Mouse (Mus musculus): ENCODE data around the gene Nup210. TPM values are rescaled to one million over a fixed set of nuclear protein-coding genes. Genes with fewer than 3 reads are reported as not detected.

Gene Nup210
- polyA plus RNA-seq, 1 experiment from 2014 or later, result 2.8 TPM

DNA sequence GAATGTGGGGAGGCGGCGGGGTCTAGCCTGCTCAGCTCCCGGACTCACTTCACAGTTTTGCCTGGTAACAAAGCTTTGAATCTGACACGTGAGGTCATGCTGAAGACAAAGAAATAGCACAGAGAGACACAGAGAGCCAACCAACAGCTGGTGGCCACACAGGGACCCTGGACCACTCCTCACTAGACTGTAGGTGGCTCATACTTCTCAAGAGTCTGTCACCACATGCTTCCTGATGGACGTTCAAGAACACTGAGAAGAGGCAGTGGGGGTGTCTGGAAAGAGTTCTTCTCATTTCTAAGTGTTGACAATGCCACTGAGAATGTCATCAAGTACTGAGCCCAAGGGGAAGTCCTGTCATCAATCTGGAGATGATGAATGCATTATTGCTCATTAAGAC, 70.4 kb downstream of the Nup210 start:
- Histone ChIP-seq H3K9me3 (ENCODE audit: control insufficient read depth) (no peaks in the 10 kb centered on the region), H3K4me2 (replicated peaks; ENCODE audit: low read depth) (no peak overlapping the region), H3K4me1 (replicated peaks; ENCODE audit: control insufficient read depth, insufficient read depth, low read length) (no peaks in the 10 kb centered on the region), H3K27me3 (replicated peaks; ENCODE audit: control insufficient read depth, insufficient read depth, low read length) (no peaks in the 10 kb centered on the region), H3K27ac (ENCODE audit: low read depth, low read length) (no peak overlapping the region), H3K36me3 (ENCODE audit: control insufficient read depth, insufficient read depth) (peaks cover under 1% of the 10 kb centered on the region; the same call in 1 of the 2 replicates), H3K9ac (ENCODE audit: low read depth, low read length) (no peak overlapping the region), H3K4me3 (ENCODE audit: low read depth, low read length) (no peak overlapping the region)
- 88% methylated on average over 5 of the region's 5 CpGs for WGBS
- no peak for ATAC-seq
- no peak for TF ChIP-seq CTCF (IDR thresholded peaks at IDR 0.05; ENCODE audit: low read depth)

DNA sequence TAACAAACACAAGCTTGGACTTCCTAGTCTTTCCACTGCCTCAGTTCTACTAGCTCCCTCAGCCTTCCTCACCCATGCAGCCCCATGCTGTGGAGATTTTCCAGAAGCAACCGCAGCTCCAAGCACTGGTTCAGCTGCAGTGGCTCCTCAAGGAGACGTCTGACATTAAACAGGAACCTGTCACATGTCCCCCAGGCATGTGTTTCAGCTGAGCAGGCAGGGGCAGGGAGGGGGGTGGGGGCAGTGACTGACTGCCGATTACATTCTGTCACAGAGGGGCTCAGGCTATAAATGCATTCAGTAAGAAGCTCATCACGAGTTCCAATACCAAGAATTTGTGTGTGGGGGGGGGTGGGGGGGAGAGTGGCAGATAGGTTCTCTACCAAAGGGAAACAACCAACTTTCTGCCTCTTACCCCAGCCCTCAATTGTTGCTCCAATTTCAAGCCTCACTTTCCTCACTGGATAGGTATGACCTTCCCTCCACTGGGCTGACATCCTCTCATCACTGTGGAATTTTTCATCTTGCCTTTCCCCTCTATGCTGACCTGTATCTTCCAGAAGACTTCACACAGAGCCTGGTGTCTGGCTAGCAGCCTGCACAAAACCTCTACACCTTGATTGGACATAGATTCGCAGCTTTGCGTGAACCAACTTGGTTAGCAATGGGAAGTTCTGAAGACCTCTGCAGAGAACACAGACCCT, 71.8 kb downstream of the Nup210 start:
- H3K4me1 ChIP-seq (replicated peaks; ENCODE audit: control insufficient read depth, insufficient read depth, low read length), result no peaks in the 10 kb centered on the region
- 57% methylated on average over 6 of the region's 6 CpGs for WGBS
- no peak overlapping the region for H3K4me2 ChIP-seq (replicated peaks; ENCODE audit: low read depth)
- TF ChIP-seq CTCF (IDR thresholded peaks at IDR 0.05; ENCODE audit: low read depth), result no peak
- ATAC-seq, result no peak
- H3K4me3 ChIP-seq (ENCODE audit: low read depth, low read length), result no peak overlapping the region
- no peaks in the 10 kb centered on the region for H3K27me3 ChIP-seq (replicated peaks; ENCODE audit: control insufficient read depth, insufficient read depth, low read length)
- peaks cover 4% of the 10 kb centered on the region; the same call in 1 of the 2 replicates for H3K36me3 ChIP-seq (ENCODE audit: control insufficient read depth, insufficient read depth)
- H3K27ac ChIP-seq (ENCODE audit: low read depth, low read length), result no peak overlapping the region
- no peak overlapping the region for H3K9ac ChIP-seq (ENCODE audit: low read depth, low read length)
- no peaks in the 10 kb centered on the region for H3K9me3 ChIP-seq (ENCODE audit: control insufficient read depth)

DNA sequence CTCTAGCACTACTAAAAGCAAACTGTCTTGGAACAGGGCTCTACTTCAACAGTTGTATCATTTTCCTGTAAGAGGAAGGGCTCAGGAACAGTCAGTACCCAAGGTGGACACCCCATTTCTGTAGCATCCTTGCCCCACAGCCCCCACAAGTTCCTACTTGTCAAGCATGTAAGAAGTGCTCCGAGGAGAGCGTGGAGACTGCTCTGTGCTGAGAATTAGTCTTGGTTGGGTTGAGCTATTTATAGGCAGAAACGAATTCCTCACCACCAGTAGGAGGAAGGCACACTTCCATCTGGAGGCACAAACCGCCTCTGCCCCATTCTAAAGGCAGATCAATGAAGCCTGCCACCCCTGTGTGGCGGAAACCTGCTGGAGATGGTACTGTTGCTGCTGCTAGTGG, 75.3 kb downstream of the Nup210 start:
- no peak overlapping the region for H3K27ac ChIP-seq (ENCODE audit: low read depth, low read length)
- no peak overlapping the region for H3K4me3 ChIP-seq (ENCODE audit: low read depth, low read length)
- H3K4me2 ChIP-seq (replicated peaks; ENCODE audit: low read depth), result no peak overlapping the region
- H3K9me3 ChIP-seq (ENCODE audit: control insufficient read depth), result no peaks in the 10 kb centered on the region
- TF ChIP-seq CTCF (IDR thresholded peaks at IDR 0.05; ENCODE audit: low read depth), result no peak
- ATAC-seq, result no peak
- no peaks in the 10 kb centered on the region for H3K4me1 ChIP-seq (replicated peaks; ENCODE audit: control insufficient read depth, insufficient read depth, low read length)
- no peaks in the 10 kb centered on the region for H3K27me3 ChIP-seq (replicated peaks; ENCODE audit: control insufficient read depth, insufficient read depth, low read length)
- peaks cover 4% of the 10 kb centered on the region; the same call in 1 of the 2 replicates for H3K36me3 ChIP-seq (ENCODE audit: control insufficient read depth, insufficient read depth)
- 81% methylated on average over 5 of the region's 5 CpGs for WGBS
- H3K9ac ChIP-seq (ENCODE audit: low read depth, low read length), result no peak overlapping the region

DNA sequence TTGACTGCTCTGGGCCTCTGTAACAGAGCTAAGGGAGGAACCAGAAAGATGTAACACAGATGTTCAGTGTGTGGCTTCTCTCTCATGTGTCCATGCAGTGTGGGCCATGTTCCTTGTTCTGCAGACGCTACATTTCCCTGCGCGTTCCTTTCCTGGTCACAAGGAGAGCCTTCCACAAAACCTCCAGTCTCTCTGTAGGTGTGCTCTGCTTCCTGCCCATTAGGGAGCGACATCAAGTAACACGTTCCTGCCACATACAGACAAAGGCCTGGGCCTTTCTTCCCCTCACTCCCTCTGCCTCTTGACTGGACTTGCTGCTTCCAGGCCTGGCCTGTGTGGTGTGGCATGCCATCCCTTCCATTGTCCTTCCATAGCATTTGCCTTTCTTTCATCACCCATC, 88.4 kb downstream of the Nup210 start:
- 88% methylated on average over 5 of the region's 5 CpGs for WGBS
- H3K27ac ChIP-seq (ENCODE audit: low read depth, low read length), result no peak overlapping the region
- ATAC-seq, result no peak

DNA sequence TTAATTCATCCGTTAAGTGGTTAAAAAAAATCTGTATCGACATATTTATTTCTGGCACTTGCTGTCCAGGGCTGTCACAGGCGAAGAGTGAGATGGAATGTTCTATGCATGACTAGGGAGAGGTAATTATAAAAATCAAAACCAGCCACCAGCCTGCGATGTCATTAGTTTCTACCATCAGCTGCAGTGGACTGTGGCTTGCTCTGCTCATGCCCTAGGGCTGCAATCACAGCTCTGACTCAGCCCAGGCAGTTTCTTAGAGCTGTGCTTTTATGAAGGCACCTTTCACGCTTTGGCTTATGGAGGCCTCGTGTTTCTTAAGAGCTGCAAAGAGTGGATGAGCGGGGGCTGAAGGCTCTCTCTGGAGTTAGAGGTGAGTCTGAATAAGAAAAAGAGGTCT, 95.8 kb downstream of the Nup210 start:
- no peaks in the 10 kb centered on the region for H3K9me3 ChIP-seq (ENCODE audit: control insufficient read depth)

More for the DNA sequence above, 88.4 kb downstream of the Nup210 start:
- Histone ChIP-seq H3K4me3 (ENCODE audit: low read depth, low read length) (no peak overlapping the region), H3K36me3 (ENCODE audit: control insufficient read depth, insufficient read depth) (peaks cover 5% of the 10 kb centered on the region; the same call in 1 of the 2 replicates), H3K4me2 (replicated peaks; ENCODE audit: low read depth) (no peak overlapping the region), H3K27me3 (replicated peaks; ENCODE audit: control insufficient read depth, insufficient read depth, low read length) (no peaks in the 10 kb centered on the region), H3K9ac (ENCODE audit: low read depth, low read length) (no peak overlapping the region), H3K4me1 (replicated peaks; ENCODE audit: control insufficient read depth, insufficient read depth, low read length) (no peaks in the 10 kb centered on the region), H3K9me3 (ENCODE audit: control insufficient read depth) (no peaks in the 10 kb centered on the region)
- no peak for TF ChIP-seq CTCF (IDR thresholded peaks at IDR 0.05; ENCODE audit: low read depth)

DNA sequence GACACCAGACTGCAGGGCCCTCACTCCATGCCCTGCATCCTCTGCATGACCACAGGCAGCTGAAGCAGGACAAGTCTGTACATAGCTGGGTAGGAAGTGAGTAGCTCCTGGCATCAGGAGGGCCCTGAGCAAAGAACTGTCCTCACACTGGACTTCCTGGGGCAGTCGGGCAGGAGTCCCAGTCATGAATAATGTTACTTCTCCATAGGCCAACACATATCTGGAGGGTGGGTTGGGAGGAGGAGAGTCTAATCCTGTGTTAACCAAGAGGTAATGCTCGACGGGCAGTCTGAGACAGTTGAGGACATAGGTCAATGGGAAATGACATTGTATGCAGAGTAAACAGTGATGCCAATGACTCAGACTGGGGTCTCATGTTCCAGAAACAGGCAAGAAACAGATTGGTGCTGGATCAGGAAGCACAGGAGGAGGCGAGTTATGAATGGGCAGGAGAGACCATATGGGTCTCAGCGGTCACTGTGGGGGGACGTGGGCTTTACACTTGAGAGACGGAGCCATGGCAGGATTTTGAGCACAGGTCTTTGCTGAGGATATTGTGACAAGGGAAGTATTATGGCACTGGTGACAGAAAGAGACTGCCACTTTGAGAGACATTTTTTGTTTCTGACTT, 99.9 kb downstream of the Nup210 start:
- WGBS, result 67% methylated on average over 7 of the region's 7 CpGs
- H3K4me3 ChIP-seq (ENCODE audit: low read depth, low read length), result no peak overlapping the region

More for the DNA sequence above, 95.8 kb downstream of the Nup210 start:
- ATAC-seq, result no peak
- 86% methylated on average over 7 of the region's 7 CpGs for WGBS
- Histone ChIP-seq H3K4me2 (replicated peaks; ENCODE audit: low read depth) (no peak overlapping the region), H3K9ac (ENCODE audit: low read depth, low read length) (no peak overlapping the region), H3K4me1 (replicated peaks; ENCODE audit: control insufficient read depth, insufficient read depth, low read length) (no peaks in the 10 kb centered on the region), H3K4me3 (ENCODE audit: low read depth, low read length) (no peak overlapping the region), H3K27me3 (replicated peaks; ENCODE audit: control insufficient read depth, insufficient read depth, low read length) (no peaks in the 10 kb centered on the region), H3K36me3 (ENCODE audit: control insufficient read depth, insufficient read depth) (peaks cover 4% of the 10 kb centered on the region; the same call in 1 of the 2 replicates), H3K27ac (ENCODE audit: low read depth, low read length) (no peak overlapping the region)
- no peak for TF ChIP-seq CTCF (IDR thresholded peaks at IDR 0.05; ENCODE audit: low read depth)

More for the DNA sequence above, 99.9 kb downstream of the Nup210 start:
- Histone ChIP-seq H3K9me3 (ENCODE audit: control insufficient read depth) (no peaks in the 10 kb centered on the region), H3K4me2 (replicated peaks; ENCODE audit: low read depth) (no peak overlapping the region), H3K27me3 (replicated peaks; ENCODE audit: control insufficient read depth, insufficient read depth, low read length) (no peaks in the 10 kb centered on the region), H3K9ac (ENCODE audit: low read depth, low read length) (no peak overlapping the region), H3K27ac (ENCODE audit: low read depth, low read length) (no peak overlapping the region), H3K4me1 (replicated peaks; ENCODE audit: control insufficient read depth, insufficient read depth, low read length) (no peaks in the 10 kb centered on the region), H3K36me3 (ENCODE audit: control insufficient read depth, insufficient read depth) (peaks cover 4% of the 10 kb centered on the region; the same call in 1 of the 2 replicates)
- no peak for ATAC-seq
- TF ChIP-seq CTCF (IDR thresholded peaks at IDR 0.05; ENCODE audit: low read depth), result no peak

Measured in intestine, postnatal 0 days (tissue).